Mouse (Mus musculus): ENCODE data around the gene Cacna1e. TPM values are rescaled to one million over a fixed set of nuclear protein-coding genes. Genes with fewer than 3 reads are reported as not detected.

Gene Cacna1e
- total and polyA plus RNA-seq, 2 experiments from 2014 or later, result 8.0 to 58.2 TPM

GRCm38 (mm10) chr1:154745241-154745640 lies 139.1 kb downstream of the Cacna1e start:
- TF ChIP-seq CTCF (IDR thresholded peaks at IDR 0.05; ENCODE audit: low read depth), result no peak
- no peak for ATAC-seq
- Histone ChIP-seq H3K4me3 (ENCODE audit: low read length) (no peak overlapping the region), H3K4me2 (ENCODE audit: low read depth, low read length) (no peak overlapping the region), H3K27ac (no peak overlapping the region), H3K4me1 (ENCODE audit: insufficient read depth, low read length) (no peaks in the 10 kb centered on the region), H3K9me3 (ENCODE audit: low read length) (no peaks in the 10 kb centered on the region), H3K27me3 (ENCODE audit: insufficient read depth, low read length) (no peaks in the 10 kb centered on the region), H3K36me3 (ENCODE audit: insufficient read depth, low read length) (no peaks in the 10 kb centered on the region), H3K9ac (replicated peaks; ENCODE audit: low read length) (no peak overlapping the region)
- DNase-seq (ENCODE audit: low spot score), result no peak
- WGBS, result 91% methylated on average over 6 of the region's 6 CpGs

- Histone ChIP-seq H3K9ac (replicated peaks; ENCODE audit: low read length) (no peak overlapping the region), H3K4me1 (ENCODE audit: insufficient read depth, low read length) (peaks cover 6% of the 10 kb centered on the region; the same call in 1 of the 2 replicates), H3K27me3 (ENCODE audit: insufficient read depth, low read length) (no peaks in the 10 kb centered on the region), H3K9me3 (ENCODE audit: low read length) (no peaks in the 10 kb centered on the region), H3K36me3 (ENCODE audit: insufficient read depth, low read length) (no peaks in the 10 kb centered on the region), H3K4me3 (ENCODE audit: low read length) (no peak overlapping the region), H3K4me2 (ENCODE audit: low read depth, low read length) (no peak overlapping the region), H3K27ac (no peak overlapping the region)
- DNase-seq (ENCODE audit: low spot score), result no peak
- no peak for ATAC-seq
- no peak for TF ChIP-seq CTCF (IDR thresholded peaks at IDR 0.05; ENCODE audit: low read depth)
- 37% methylated on average over 7 of the region's 7 CpGs for WGBS
Observed at GRCm38 (mm10) chr1:154730411-154730961, 153.8 kb downstream of the Cacna1e start.

GRCm38 (mm10) chr1:154729269-154729980 lies 154.9 kb downstream of the Cacna1e start:
- ATAC-seq (peak; percentile 58; the same call in 1 of the 2 replicates), DNase-seq (ENCODE audit: low spot score) (peak; percentile 96)
- Histone ChIP-seq H3K4me3 (ENCODE audit: low read length) (no peak overlapping the region), H3K4me2 (ENCODE audit: low read depth, low read length) (no peak overlapping the region), H3K27ac (no peak overlapping the region), H3K9me3 (ENCODE audit: low read length) (no peaks in the 10 kb centered on the region), H3K9ac (replicated peaks; ENCODE audit: low read length) (no peak overlapping the region), H3K27me3 (ENCODE audit: insufficient read depth, low read length) (no peaks in the 10 kb centered on the region), H3K4me1 (ENCODE audit: insufficient read depth, low read length) (peaks cover 6% of the 10 kb centered on the region; the same call in 1 of the 2 replicates), H3K36me3 (ENCODE audit: insufficient read depth, low read length) (no peaks in the 10 kb centered on the region)
- TF ChIP-seq CTCF (IDR thresholded peaks at IDR 0.05; ENCODE audit: low read depth), result peak; percentile 95
- 60% methylated on average over 6 of the region's 6 CpGs for WGBS

GRCm38 (mm10) chr1:154728682-154729081 lies 155.6 kb downstream of the Cacna1e start:
- Histone ChIP-seq H3K27me3 (ENCODE audit: insufficient read depth, low read length) (no peaks in the 10 kb centered on the region), H3K9me3 (ENCODE audit: low read length) (no peaks in the 10 kb centered on the region), H3K4me2 (ENCODE audit: low read depth, low read length) (no peak overlapping the region), H3K4me3 (ENCODE audit: low read length) (no peak overlapping the region), H3K27ac (no peak overlapping the region), H3K9ac (replicated peaks; ENCODE audit: low read length) (no peak overlapping the region), H3K36me3 (ENCODE audit: insufficient read depth, low read length) (no peaks in the 10 kb centered on the region), H3K4me1 (ENCODE audit: insufficient read depth, low read length) (peaks cover 6% of the 10 kb centered on the region; the same call in 1 of the 2 replicates)
- no peak for DNase-seq (ENCODE audit: low spot score)
- no peak for TF ChIP-seq CTCF (IDR thresholded peaks at IDR 0.05; ENCODE audit: low read depth)
- 44% methylated on average over 5 of the region's 5 CpGs for WGBS
- ATAC-seq, result no peak

GRCm38 (mm10) chr1:154727696-154728095 lies 156.6 kb downstream of the Cacna1e start:
- H3K27ac ChIP-seq, result no peak overlapping the region
- WGBS, result 91% methylated on average over 8 of the region's 8 CpGs
- no peaks in the 10 kb centered on the region for H3K27me3 ChIP-seq (ENCODE audit: insufficient read depth, low read length)
- H3K9me3 ChIP-seq (ENCODE audit: low read length), result no peaks in the 10 kb centered on the region
- H3K4me3 ChIP-seq (ENCODE audit: low read length), result no peak overlapping the region
- H3K4me2 ChIP-seq (ENCODE audit: low read depth, low read length), result no peak overlapping the region
- no peak for TF ChIP-seq CTCF (IDR thresholded peaks at IDR 0.05; ENCODE audit: low read depth)
- no peaks in the 10 kb centered on the region for H3K36me3 ChIP-seq (ENCODE audit: insufficient read depth, low read length)
- peaks cover 6% of the 10 kb centered on the region; the same call in 1 of the 2 replicates for H3K4me1 ChIP-seq (ENCODE audit: insufficient read depth, low read length)
- DNase-seq (ENCODE audit: low spot score), result no peak
- H3K9ac ChIP-seq (replicated peaks; ENCODE audit: low read length), result no peak overlapping the region
- ATAC-seq, result no peak

GRCm38 (mm10) chr1:154726361-154727161 lies 157.7 kb downstream of the Cacna1e start:
- Histone ChIP-seq H3K9me3 (ENCODE audit: low read length) (no peaks in the 10 kb centered on the region), H3K4me3 (ENCODE audit: low read length) (peak overlapping the region; percentile 58), H3K4me1 (ENCODE audit: insufficient read depth, low read length) (peaks cover 6% of the 10 kb centered on the region; the same call in 1 of the 2 replicates), H3K27ac (peak overlapping the region; percentile 64; the same call in 1 of the 2 replicates), H3K36me3 (ENCODE audit: insufficient read depth, low read length) (no peaks in the 10 kb centered on the region), H3K27me3 (ENCODE audit: insufficient read depth, low read length) (no peaks in the 10 kb centered on the region), H3K9ac (replicated peaks; ENCODE audit: low read length) (peak overlapping the region; percentile 49), H3K4me2 (ENCODE audit: low read depth, low read length) (peak overlapping the region; percentile 83)
- ATAC-seq (peak; percentile 54), DNase-seq (ENCODE audit: low spot score) (peak; percentile 81)
- WGBS, result under 1% methylated on average over 45 of the region's 45 CpGs
- TF ChIP-seq CTCF (IDR thresholded peaks at IDR 0.05; ENCODE audit: low read depth), result no peak; the same call in none of the 2 replicates

All from hindbrain, postnatal 0 days (tissue).